Mouse (Mus musculus) cerebellum, postnatal 36 days (tissue): ENCODE results near the gene Zfp771.

ENCODE experiments used
- DNase-seq, 2 experiments: peaks; one replicate each; pipeline ENCODE4 v3.0.0; 2021 to 2022; ENCODE audit warnings: mixed read lengths in 2 of 2

Gene Zfp771

DNA sequence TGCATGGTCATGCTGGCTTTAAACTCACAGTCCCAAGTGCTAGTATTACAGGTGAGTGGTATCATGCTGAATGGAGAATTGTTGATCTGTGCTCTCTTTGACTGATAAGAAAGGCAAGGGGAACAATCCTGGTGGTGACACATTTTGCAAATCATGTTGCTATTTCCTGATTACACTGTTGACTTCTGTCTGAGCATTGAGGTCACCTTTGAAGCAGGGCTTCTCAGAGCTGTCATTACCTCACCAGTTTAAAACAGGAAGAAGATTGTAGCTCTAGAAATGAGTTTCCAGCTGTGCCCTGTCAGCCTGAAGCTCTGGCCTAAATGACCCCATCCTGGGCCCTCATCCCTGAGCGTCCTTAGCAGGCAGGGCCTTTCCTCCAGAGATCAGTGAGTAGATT is 43.9 kb downstream of the Zfp771 start:
- DNase-seq, result no peak

DNA sequence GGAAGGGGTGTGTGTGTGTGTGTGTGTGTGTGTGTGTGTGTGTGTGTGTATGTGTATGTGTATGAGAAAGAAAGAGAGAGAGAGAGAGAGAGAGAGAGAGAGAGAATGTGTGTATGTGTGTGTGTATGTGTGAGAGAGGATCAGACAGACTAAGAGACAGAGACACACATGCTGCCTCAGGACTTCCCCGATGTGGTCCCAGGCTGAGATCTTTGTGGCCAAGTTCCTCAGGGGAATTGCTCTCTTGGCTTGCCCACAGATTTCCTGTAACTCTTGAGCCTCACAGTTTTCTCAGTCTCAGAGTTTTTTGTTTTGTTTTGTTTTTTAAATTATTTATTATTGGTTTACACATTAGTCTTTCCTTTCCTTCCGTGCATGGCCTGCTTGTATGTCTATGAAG is 45.2 kb downstream of the Zfp771 start:
- no peak for DNase-seq

DNA sequence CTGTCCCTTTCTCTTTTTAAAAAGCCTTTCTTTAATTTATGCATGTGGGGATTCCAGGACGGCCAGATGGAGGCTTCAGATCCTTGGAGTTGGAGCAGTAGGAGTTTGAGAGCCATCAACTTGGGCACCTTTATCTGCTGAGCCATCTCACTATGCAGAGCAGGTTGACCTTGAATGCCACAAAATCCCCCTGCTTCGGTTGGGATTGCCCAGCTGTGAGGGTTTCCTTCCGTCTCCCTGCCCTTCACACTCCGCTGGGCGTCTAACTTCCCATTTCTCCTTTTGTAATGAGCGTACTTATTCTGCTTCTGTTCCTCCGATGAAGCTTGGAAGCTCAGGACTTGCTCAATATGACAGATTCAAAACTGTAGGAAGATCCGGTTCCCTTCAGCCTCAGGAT is 46.1 kb downstream of the Zfp771 start:
- DNase-seq, result no peak

DNA sequence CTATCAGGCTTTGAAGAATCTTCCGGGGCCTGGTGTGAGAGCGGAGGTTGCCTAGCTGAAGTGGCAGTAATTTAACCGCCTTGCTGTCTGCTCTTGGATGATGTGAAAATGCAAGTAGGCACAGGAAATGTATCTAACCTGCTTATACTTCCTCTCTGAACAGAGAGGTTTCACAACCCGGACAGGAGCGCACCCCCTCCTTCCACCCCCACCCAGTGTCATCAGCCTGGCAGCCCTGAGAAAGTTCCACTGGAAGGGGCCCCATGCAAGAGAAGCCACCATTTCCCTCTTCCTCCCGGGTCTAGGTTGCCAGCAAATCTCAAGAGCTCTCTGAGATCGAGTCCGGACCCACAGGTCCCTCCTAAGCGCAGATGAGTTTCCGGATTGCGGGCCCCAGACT is 52.0 kb downstream of the Zfp771 start, which contains the start of gene Itgal:
Itgal (plus strand) TSS at position 163 of the 400 bp plus-strand sequence.
- DNase-seq, result no peak

DNA sequence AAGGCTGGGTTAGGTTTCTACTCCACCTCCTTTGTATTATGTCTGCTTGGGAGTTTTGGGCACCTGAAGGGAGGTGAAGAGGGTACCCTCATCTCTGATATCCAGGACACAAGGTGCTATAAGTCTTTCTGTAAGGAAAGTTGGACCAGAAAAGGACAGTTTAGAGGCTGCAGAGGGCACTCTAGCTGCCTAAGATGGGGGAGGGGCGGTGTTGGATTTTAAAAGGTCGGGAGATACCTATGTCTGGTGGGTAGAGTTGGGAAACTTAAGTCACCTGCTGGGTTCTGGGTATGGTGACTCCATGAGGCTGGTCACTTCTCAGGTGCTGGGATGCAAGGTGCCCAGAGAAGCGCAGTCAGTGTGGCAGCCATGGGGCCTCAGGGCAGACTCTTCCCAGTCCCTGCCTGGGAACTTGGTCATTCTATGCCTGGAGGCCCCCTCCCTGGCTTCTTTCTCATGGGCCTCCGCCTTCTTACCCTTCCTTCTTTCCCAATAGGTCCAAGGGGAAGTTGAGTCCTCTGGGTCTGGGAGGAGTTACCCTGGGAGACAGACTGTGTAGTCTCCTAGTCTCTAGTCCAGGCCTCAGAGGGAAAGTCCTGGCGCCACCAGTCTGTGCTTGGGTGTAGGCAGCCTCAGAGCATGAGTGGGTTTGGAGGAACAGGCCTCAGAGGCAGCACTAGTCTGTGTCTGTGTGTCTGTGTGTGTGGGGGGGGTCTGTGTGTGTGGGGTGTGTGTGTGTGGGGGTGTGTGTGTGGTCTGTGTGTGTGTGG is 52.9 kb downstream of the Zfp771 start:
- DNase-seq, result no peak

DNA sequence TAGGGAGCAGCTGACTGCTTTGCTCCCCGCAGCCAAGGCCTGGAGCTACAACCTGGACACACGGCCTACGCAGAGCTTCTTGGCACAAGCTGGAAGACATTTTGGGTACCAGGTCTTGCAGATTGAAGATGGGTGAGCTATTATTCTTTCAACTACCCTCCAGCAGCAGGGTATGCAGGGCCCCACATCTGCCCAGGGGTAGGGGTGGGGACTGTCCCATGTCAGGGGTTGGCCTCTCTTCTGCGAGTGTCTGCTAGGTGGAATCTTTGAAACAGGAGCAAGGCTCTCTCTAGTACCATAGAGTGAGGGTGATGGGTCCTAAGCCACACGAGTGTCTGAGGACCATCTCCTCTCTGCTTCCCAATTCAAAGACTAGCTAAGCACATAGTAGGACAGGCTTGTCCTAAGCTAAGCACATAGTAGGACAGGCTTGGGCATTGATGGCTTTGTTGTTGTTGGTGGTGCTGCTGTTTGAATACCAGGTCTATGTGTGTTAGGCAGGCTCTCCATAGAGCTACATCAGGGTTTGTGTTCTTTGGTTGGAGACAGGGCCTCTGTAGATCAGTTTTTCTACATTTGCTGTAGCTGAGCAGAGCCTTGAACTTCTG is 53.6 kb downstream of the Zfp771 start:
- no peak for DNase-seq
